Mouse (Mus musculus): Measurements from ENCODE around the gene 2310033P09Rik. TPM values are rescaled to one million over a fixed set of nuclear protein-coding genes. Genes with fewer than 3 reads are reported as not detected.

Gene 2310033P09Rik
- total RNA-seq, 1 experiment, result 14.4 TPM

DNA sequence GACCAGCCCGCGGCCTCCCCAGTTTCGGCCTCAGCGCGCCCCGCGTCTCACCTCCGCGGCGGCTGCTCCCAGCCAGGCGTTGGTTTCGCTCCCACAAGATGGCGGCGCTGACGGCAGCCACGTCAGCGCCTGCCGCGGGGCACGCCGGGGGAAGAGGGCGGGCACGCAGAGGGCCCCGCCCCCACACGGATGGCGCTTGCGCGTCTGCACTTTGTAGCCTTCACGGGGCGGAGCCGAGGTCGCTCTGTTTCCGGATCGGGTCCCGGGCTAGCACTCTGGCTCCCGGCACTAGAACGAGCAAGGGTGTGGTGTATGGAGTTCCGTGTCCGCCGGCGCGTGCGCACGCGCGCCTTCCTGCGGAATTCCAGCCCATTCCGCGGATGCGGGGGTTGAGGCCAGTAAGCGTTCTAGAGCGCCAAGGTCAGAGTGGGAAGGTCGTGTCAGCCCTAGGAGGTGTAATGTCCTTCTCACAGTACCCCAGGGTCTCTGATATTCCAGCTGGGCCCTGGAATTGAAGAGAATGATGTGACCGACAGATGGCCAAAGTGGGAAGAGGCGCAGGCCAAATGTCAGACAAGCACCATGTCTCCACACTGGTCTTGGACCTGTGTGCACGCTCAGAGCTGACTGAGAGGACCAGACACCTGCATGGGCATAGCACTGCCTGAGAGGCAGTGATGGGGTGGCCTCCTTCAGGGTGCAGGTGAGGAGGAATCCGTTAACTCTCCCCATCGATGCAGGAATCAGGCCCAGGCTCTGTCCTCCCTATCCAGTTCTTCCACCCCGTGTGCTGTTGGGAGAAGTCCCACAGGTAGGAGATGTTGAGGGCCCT lies 20.2 kb downstream of the 2310033P09Rik start, which contains the start of gene Arf1:
Arf1 (minus strand) TSS at position 149 of the 832 bp plus-strand sequence.
- no peaks in the 10 kb centered on the region for H3K9me3 ChIP-seq (ENCODE audit: control insufficient read depth, insufficient read depth, low read depth, low read length)
- peak within 1 kb of the TSS; percentile 90 to 94 for H3K4me3 ChIP-seq (ENCODE audit: insufficient read depth in 1 of 2, low read depth in 1 of 2, low read length in 2 of 2, poor library complexity in 1 of 2, severe bottlenecking in 1 of 2)
- peaks cover 0 to 4% of the 10 kb centered on the region in 2 experiments; a peak in 1 of 4 replicates for H3K4me1 ChIP-seq (ENCODE audit: control insufficient read depth in 2 of 2, insufficient read depth in 2 of 2, low read length in 2 of 2, poor library complexity in 1 of 2)
- peak; percentile 95 for DNase-seq (ENCODE audit: low read depth, low spot score)
- peak within 1 kb of the TSS; percentile 78 for H3K27ac ChIP-seq (ENCODE audit: insufficient read depth, low read depth, low read length, poor library complexity, severe bottlenecking)
- H3K9ac ChIP-seq (ENCODE audit: insufficient read depth, low read depth, low read length, poor library complexity, severe bottlenecking), result peak within 1 kb of the TSS; percentile 99
- no peaks in the 10 kb centered on the region for H3K36me3 ChIP-seq (ENCODE audit: control insufficient read depth, insufficient read depth, low read length, poor library complexity, severe bottlenecking)
- TF ChIP-seq MAFK (IDR thresholded peaks at IDR 0.05; ENCODE audit: insufficient read depth, low read depth, low read length), result no peak
- TF ChIP-seq HCFC1 (IDR thresholded peaks at IDR 0.05; ENCODE audit: borderline replicate concordance, insufficient read depth, low read length), result peak; percentile 71
- TF ChIP-seq ZC3H11A (IDR thresholded peaks at IDR 0.05; ENCODE audit: borderline replicate concordance, low read depth, low read length), result no peak
- in situ Hi-C loops (cut with MboI; ENCODE audit: low sequenced_read_pairs in 2 of 2, unreplicated experiment in 2 of 2), result no loop called here

GRCm38 (mm10) chr11:59230144-59230760 lies 22.1 kb downstream of the 2310033P09Rik start:
- H3K36me3 ChIP-seq (ENCODE audit: control insufficient read depth, insufficient read depth, low read length, poor library complexity, severe bottlenecking), result no peaks in the 10 kb centered on the region
- no peak overlapping the region for H3K4me3 ChIP-seq (ENCODE audit: insufficient read depth in 1 of 2, low read depth in 1 of 2, low read length in 2 of 2, poor library complexity in 1 of 2, severe bottlenecking in 1 of 2)
- no peak overlapping the region for H3K27ac ChIP-seq (ENCODE audit: insufficient read depth, low read depth, low read length, poor library complexity, severe bottlenecking)
- peak; percentile 53 for DNase-seq (ENCODE audit: low read depth, low spot score)
- no peak overlapping the region for H3K9ac ChIP-seq (ENCODE audit: insufficient read depth, low read depth, low read length, poor library complexity, severe bottlenecking)
- H3K9me3 ChIP-seq (ENCODE audit: control insufficient read depth, insufficient read depth, low read depth, low read length), result no peaks in the 10 kb centered on the region
- TF ChIP-seq HCFC1 (IDR thresholded peaks at IDR 0.05; ENCODE audit: borderline replicate concordance, insufficient read depth, low read length) (no peak), ZC3H11A (IDR thresholded peaks at IDR 0.05; ENCODE audit: borderline replicate concordance, low read depth, low read length) (peak; percentile 12; the same call in 1 of the 2 replicates)
- in situ Hi-C loops (cut with MboI; ENCODE audit: low sequenced_read_pairs in 2 of 2, unreplicated experiment in 2 of 2), result loop anchor here in 1 of 2 experiments (5.0 kb wide), 1 partner anchor 62 kb away; the partner anchor contains the start of gene Wnt3a
- peaks cover 0 to 4% of the 10 kb centered on the region in 2 experiments; a peak in 1 of 4 replicates for H3K4me1 ChIP-seq (ENCODE audit: control insufficient read depth in 2 of 2, insufficient read depth in 2 of 2, low read length in 2 of 2, poor library complexity in 1 of 2)

- no peaks in the 10 kb centered on the region for H3K9me3 ChIP-seq (ENCODE audit: control insufficient read depth, insufficient read depth, low read depth, low read length)
- in situ Hi-C loops (cut with MboI; ENCODE audit: low sequenced_read_pairs in 2 of 2, unreplicated experiment in 2 of 2), result loop anchor here in 1 of 2 experiments (5.0 kb wide), 1 partner anchor 60 kb away; the partner anchor contains the start of gene Wnt3a
These were observed 24.7 kb downstream of the 2310033P09Rik start for GRCm38 (mm10) chr11:59232797-59233196.

GRCm38 (mm10) chr11:59238525-59239427 lies 30.7 kb downstream of the 2310033P09Rik start:
- in situ Hi-C loops (cut with MboI; ENCODE audit: low sequenced_read_pairs in 2 of 2, unreplicated experiment in 2 of 2), result no loop called here
- DNase-seq (ENCODE audit: low read depth, low spot score), result no peak

More at GRCm38 (mm10) chr11:59232797-59233196, 24.7 kb downstream of the 2310033P09Rik start:
- Histone ChIP-seq H3K36me3 (ENCODE audit: control insufficient read depth, insufficient read depth, low read length, poor library complexity, severe bottlenecking) (no peaks in the 10 kb centered on the region), H3K4me1 (ENCODE audit: control insufficient read depth in 2 of 2, insufficient read depth in 2 of 2, low read length in 2 of 2, poor library complexity in 1 of 2) (peaks cover 0 to 2% of the 10 kb centered on the region in 2 experiments; a peak in 1 of 4 replicates), H3K9ac (ENCODE audit: insufficient read depth, low read depth, low read length, poor library complexity, severe bottlenecking) (no peak overlapping the region), H3K27ac (ENCODE audit: insufficient read depth, low read depth, low read length, poor library complexity, severe bottlenecking) (no peak overlapping the region), H3K4me3 (ENCODE audit: insufficient read depth in 1 of 2, low read depth in 1 of 2, low read length in 2 of 2, poor library complexity in 1 of 2, severe bottlenecking in 1 of 2) (no peak overlapping the region)
- no peak for TF ChIP-seq HCFC1 (IDR thresholded peaks at IDR 0.05; ENCODE audit: borderline replicate concordance, insufficient read depth, low read length)
- no peak for TF ChIP-seq CHD2 (IDR thresholded peaks at IDR 0.05; ENCODE audit: low read depth, low read length)
- no peak for TF ChIP-seq ZNF384 (IDR thresholded peaks at IDR 0.05; ENCODE audit: low read depth, low read length)
- no peak for TF ChIP-seq MAFK (IDR thresholded peaks at IDR 0.05; ENCODE audit: insufficient read depth, low read depth, low read length)
- TF ChIP-seq ZC3H11A (IDR thresholded peaks at IDR 0.05; ENCODE audit: borderline replicate concordance, low read depth, low read length), result no peak; the same call in 1 of the 2 replicates
- no peak for DNase-seq (ENCODE audit: low read depth, low spot score)

More at GRCm38 (mm10) chr11:59238525-59239427, 30.7 kb downstream of the 2310033P09Rik start:
- H3K36me3 ChIP-seq (ENCODE audit: control insufficient read depth, insufficient read depth, low read length, poor library complexity, severe bottlenecking), result no peaks in the 10 kb centered on the region
- TF ChIP-seq CHD2 (IDR thresholded peaks at IDR 0.05; ENCODE audit: low read depth, low read length), result no peak
- TF ChIP-seq ZC3H11A (IDR thresholded peaks at IDR 0.05; ENCODE audit: borderline replicate concordance, low read depth, low read length), result no peak
- TF ChIP-seq HCFC1 (IDR thresholded peaks at IDR 0.05; ENCODE audit: borderline replicate concordance, insufficient read depth, low read length), result no peak
- no peak for TF ChIP-seq ZNF384 (IDR thresholded peaks at IDR 0.05; ENCODE audit: low read depth, low read length)
- peaks cover 0 to 3% of the 10 kb centered on the region in 2 experiments; a peak in 1 of 4 replicates for H3K4me1 ChIP-seq (ENCODE audit: control insufficient read depth in 2 of 2, insufficient read depth in 2 of 2, low read length in 2 of 2, poor library complexity in 1 of 2)
- no peak overlapping the region for H3K4me3 ChIP-seq (ENCODE audit: insufficient read depth in 1 of 2, low read depth in 1 of 2, low read length in 2 of 2, poor library complexity in 1 of 2, severe bottlenecking in 1 of 2)
- H3K9me3 ChIP-seq (ENCODE audit: control insufficient read depth, insufficient read depth, low read depth, low read length), result no peaks in the 10 kb centered on the region
- no peak overlapping the region for H3K9ac ChIP-seq (ENCODE audit: insufficient read depth, low read depth, low read length, poor library complexity, severe bottlenecking)
- H3K27ac ChIP-seq (ENCODE audit: insufficient read depth, low read depth, low read length, poor library complexity, severe bottlenecking), result no peak overlapping the region

All from ES-E14 (cell line).